Mouse (Mus musculus) c-Kit-positive CD71-negative TER-119-negative erythroid progenitor cells, embryonic 14.5 days (primary cell): ENCODE results near the gene Tnfrsf4.

Source experiments
- DNase-seq: peaks from one replicate; pipeline ENCODE4 v3.0.0-alpha.2; 2013; ENCODE audit warnings: low read depth

Tnfrsf4 gene

GRCm38 (mm10) chr4:156028580-156028979, 14.9 kb downstream of the Tnfrsf4 start:
- no peak for DNase-seq

GRCm38 (mm10) chr4:156030651-156031118, 17.0 kb downstream of the Tnfrsf4 start:
- no peak for DNase-seq

- no peak for DNase-seq
Measured at GRCm38 (mm10) chr4:156031255-156031592, 17.6 kb downstream of the Tnfrsf4 start.

GRCm38 (mm10) chr4:156031593-156032391, 18.1 kb downstream of the Tnfrsf4 start:
- DNase-seq, result peak; percentile 46

GRCm38 (mm10) chr4:156032856-156033255, 19.2 kb downstream of the Tnfrsf4 start:
- DNase-seq, result no peak

GRCm38 (mm10) chr4:156033476-156034119, 20.0 kb downstream of the Tnfrsf4 start:
- DNase-seq, result peak; percentile 45

GRCm38 (mm10) chr4:156034301-156034700, 20.7 kb downstream of the Tnfrsf4 start:
- DNase-seq, result no peak

- DNase-seq, result no peak
Measured at GRCm38 (mm10) chr4:156034901-156035300, 21.3 kb downstream of the Tnfrsf4 start.

- no peak for DNase-seq
Measured at GRCm38 (mm10) chr4:156044754-156045153, 31.1 kb downstream of the Tnfrsf4 start.

- DNase-seq, result no peak
Measured at GRCm38 (mm10) chr4:156049779-156050178, 36.1 kb downstream of the Tnfrsf4 start.

GRCm38 (mm10) chr4:156050391-156050980, 36.8 kb downstream of the Tnfrsf4 start:
- no peak for DNase-seq

- DNase-seq, result no peak
Measured at GRCm38 (mm10) chr4:156053113-156053512, 39.5 kb downstream of the Tnfrsf4 start.

GRCm38 (mm10) chr4:156054130-156054529, 40.5 kb downstream of the Tnfrsf4 start:
- DNase-seq, result no peak

- no peak for DNase-seq
Measured at GRCm38 (mm10) chr4:156054606-156055005, 41.0 kb downstream of the Tnfrsf4 start.

- DNase-seq, result no peak
Measured at GRCm38 (mm10) chr4:156055173-156055572, 41.5 kb downstream of the Tnfrsf4 start.

- no peak for DNase-seq
Measured at GRCm38 (mm10) chr4:156057702-156058101, 44.1 kb downstream of the Tnfrsf4 start.

- no peak for DNase-seq
Measured at GRCm38 (mm10) chr4:156058826-156059225, 45.2 kb downstream of the Tnfrsf4 start.

GRCm38 (mm10) chr4:156059261-156059660, 45.6 kb downstream of the Tnfrsf4 start, which contains the start of gene Ttll10:
Gene Ttll10, minus strand, starts transcription at chr4:156059414.
- no peak for DNase-seq

- DNase-seq, result no peak
Measured at GRCm38 (mm10) chr4:156059713-156060112, 46.1 kb downstream of the Tnfrsf4 start.

GRCm38 (mm10) chr4:156063861-156064509, 50.3 kb downstream of the Tnfrsf4 start:
- DNase-seq, result no peak

GRCm38 (mm10) chr4:156064510-156064897, 50.9 kb downstream of the Tnfrsf4 start:
- DNase-seq, result no peak

GRCm38 (mm10) chr4:156065156-156065894, 51.7 kb downstream of the Tnfrsf4 start:
- no peak for DNase-seq
